Mouse (Mus musculus): ENCODE data around the gene Ddo.

The Ddo gene

GRCm38 (mm10) chr10:40629656-40630311 lies at the start of gene Ddo:
Ddo (plus strand) TSS chr10:40630011.
- DNase-seq (ENCODE audit: low spot score) = no peak

GRCm38 (mm10) chr10:40583584-40584255 lies 46.1 kb upstream of the Ddo start:
- no peak for DNase-seq (ENCODE audit: low spot score)

GRCm38 (mm10) chr10:40592186-40592585 lies 37.6 kb upstream of the Ddo start:
- no peak for DNase-seq (ENCODE audit: low spot score)

GRCm38 (mm10) chr10:40597177-40597576 lies 32.6 kb upstream of the Ddo start:
- DNase-seq (ENCODE audit: low spot score) = no peak

- no peak for DNase-seq (ENCODE audit: low spot score)
Measured at GRCm38 (mm10) chr10:40604706-40605394, 25.0 kb upstream of the Ddo start.

GRCm38 (mm10) chr10:40617973-40618372 lies 11.8 kb upstream of the Ddo start:
- DNase-seq (ENCODE audit: low spot score) = no peak

- no peak for DNase-seq (ENCODE audit: low spot score)
Measured at GRCm38 (mm10) chr10:40619760-40620159, 10.1 kb upstream of the Ddo start.

- DNase-seq (ENCODE audit: low spot score) = no peak
Measured at GRCm38 (mm10) chr10:40629140-40629539, 671 bp upstream of the Ddo start.

GRCm38 (mm10) chr10:40630457-40630856 lies 646 bp downstream of the Ddo start:
- DNase-seq (ENCODE audit: low spot score) = no peak

GRCm38 (mm10) chr10:40630961-40631360 lies 1.1 kb downstream of the Ddo start:
- no peak for DNase-seq (ENCODE audit: low spot score)

- no peak for DNase-seq (ENCODE audit: low spot score)
Measured at GRCm38 (mm10) chr10:40632087-40632486, 2.3 kb downstream of the Ddo start.

GRCm38 (mm10) chr10:40637331-40637730 lies 7.5 kb downstream of the Ddo start:
- no peak for DNase-seq (ENCODE audit: low spot score)

- no peak for DNase-seq (ENCODE audit: low spot score)
Measured at GRCm38 (mm10) chr10:40638276-40638675, 8.5 kb downstream of the Ddo start.

GRCm38 (mm10) chr10:40638823-40639819 lies 9.3 kb downstream of the Ddo start:
- no peak for DNase-seq (ENCODE audit: low spot score)

GRCm38 (mm10) chr10:40640406-40640805 lies 10.6 kb downstream of the Ddo start:
- DNase-seq (ENCODE audit: low spot score) = no peak

- DNase-seq (ENCODE audit: low spot score) = no peak
Measured at GRCm38 (mm10) chr10:40641901-40642300, 12.1 kb downstream of the Ddo start.

- DNase-seq (ENCODE audit: low spot score) = no peak
Measured at GRCm38 (mm10) chr10:40643126-40643525, 13.3 kb downstream of the Ddo start.

- DNase-seq (ENCODE audit: low spot score) = no peak
Measured at GRCm38 (mm10) chr10:40644456-40644855, 14.6 kb downstream of the Ddo start.

GRCm38 (mm10) chr10:40645346-40645745 lies 15.5 kb downstream of the Ddo start:
- DNase-seq (ENCODE audit: low spot score) = no peak

GRCm38 (mm10) chr10:40648776-40649175 lies 19.0 kb downstream of the Ddo start:
- no peak for DNase-seq (ENCODE audit: low spot score)

- no peak for DNase-seq (ENCODE audit: low spot score)
Measured at GRCm38 (mm10) chr10:40649634-40650033, 19.8 kb downstream of the Ddo start.

- no peak for DNase-seq (ENCODE audit: low spot score)
Measured at GRCm38 (mm10) chr10:40651676-40652075, 21.9 kb downstream of the Ddo start.

Measured in urinary bladder, postnatal 10 days (tissue).